Mouse (Mus musculus) liver, embryonic 11.5 days (tissue): ENCODE data around the gene Celf2. TPM values are rescaled to one million over a fixed set of nuclear protein-coding genes. Genes with fewer than 3 reads are reported as not detected.
A peak's percentile ranks its signal among the peaks of the same experiment; 100 is the strongest.

ENCODE experiments used
- ATAC-seq: fragments of 200-750 bp; cut with Nextera tagmentation; replicated peaks from 2 replicates; pipeline ENCODE4 v1.8.0; 2017; ENCODE audit warnings: moderate number of reproducible peaks, mild to moderate bottlenecking, moderate TSS enrichment, moderate library complexity; ENCODE audit not compliant: low FRiP score
- DNase-seq: peaks from one replicate; pipeline ENCODE4 v3.0.0-alpha.2; 2017; ENCODE audit warnings: low spot score
- H3K27ac ChIP-seq: fragments of 300-500 bp; sonication (generic); 2 replicates; pipeline ENCODE4 v1.5.1; 2014; ENCODE audit warnings: mild to moderate bottlenecking, low read depth, low read length, control low read depth
- H3K27me3 ChIP-seq: fragments of 300-500 bp; sonication (generic); replicated peaks from 2 replicates; pipeline ENCODE4 v1.6.1; 2014; ENCODE audit warnings: low read length, mixed read lengths; ENCODE audit not compliant: control insufficient read depth, insufficient read depth
- H3K36me3 ChIP-seq: fragments of 300-500 bp; sonication (generic); 2 replicates; pipeline ENCODE4 v1.6.1; 2014; ENCODE audit warnings: mild to moderate bottlenecking, low read length, moderate library complexity, mixed read lengths; ENCODE audit not compliant: control insufficient read depth, insufficient read depth
- H3K4me1 ChIP-seq: fragments of 300-500 bp; sonication (generic); replicated peaks from 2 replicates; pipeline ENCODE4 v1.6.1; 2014; ENCODE audit warnings: low read length, mixed read lengths; ENCODE audit not compliant: control insufficient read depth, insufficient read depth
- H3K4me2 ChIP-seq: fragments of 300-500 bp; sonication (generic); 2 replicates; pipeline ENCODE4 v1.6.1; 2014; ENCODE audit warnings: mild to moderate bottlenecking, control low read depth, moderate library complexity
- H3K4me3 ChIP-seq: fragments of 300-500 bp; sonication (generic); 2 replicates; pipeline ENCODE4 v1.5.1; 2014; ENCODE audit warnings: low read depth, low read length, control low read depth
- H3K9ac ChIP-seq: fragments of 300-500 bp; sonication (generic); 2 replicates; pipeline ENCODE4 v1.6.1; 2014; ENCODE audit warnings: low read depth, low read length, control low read depth
- H3K9me3 ChIP-seq: fragments of 300-500 bp; sonication (generic); 2 replicates; pipeline ENCODE4 v1.6.1; 2016; ENCODE audit warnings: low read length, inconsistent platforms, mixed read lengths; ENCODE audit not compliant: control insufficient read depth
- WGBS: fragments of 180-500 bp; shearing (Covaris S2); extraction: QIAGEN DNeasy Blood & Tissue Kit; methylation state at CpG from one replicate; pipeline ENCODE4 v1.1.7; 2014; 5-methylcytosine and 5-hydroxymethylcytosine counted together
- polyA plus RNA-seq: library from polyadenylated mRNA; unstranded; fragments of >200 nt; fragmentation: Nextera tagmentation; extraction: Ambion mirVana; gene quantifications from 2 replicates; pipeline ENCODE4 v1.2.1, GENCODE M21; 2014

Gene Celf2
- polyA plus RNA-seq, 1 experiment from 2014 or later = 21.1 TPM

DNA sequence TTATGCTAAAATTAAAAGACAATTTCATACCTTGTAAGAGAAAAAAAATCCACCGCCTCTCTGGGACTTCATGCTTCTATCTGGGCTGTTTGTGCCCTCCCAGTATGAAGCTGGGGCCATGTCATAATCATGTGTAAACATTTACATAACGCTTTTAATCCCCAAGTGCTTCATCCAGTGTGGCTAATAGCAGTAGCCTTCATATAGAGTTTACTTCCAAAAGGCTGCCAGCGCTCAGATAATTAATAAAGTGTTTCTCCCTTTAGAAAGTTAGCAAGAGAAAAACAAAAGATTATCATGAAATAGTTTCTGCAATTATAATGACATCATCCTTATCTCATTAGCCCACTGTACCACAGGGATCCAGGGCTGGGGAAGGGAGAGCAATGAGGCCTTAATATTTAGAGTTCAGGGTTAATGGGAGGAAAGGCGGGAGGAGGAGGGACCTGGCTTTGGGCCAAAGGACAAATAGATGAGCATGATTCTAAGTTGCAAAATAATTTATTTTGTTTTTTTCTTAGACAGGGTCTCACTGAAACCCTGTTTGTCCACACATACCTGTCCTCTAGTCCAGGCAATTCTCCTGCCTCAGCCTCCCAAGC is 425.8 kb downstream of the Celf2 start:
- H3K36me3 ChIP-seq = no peaks in the 10 kb centered on the region
- 69% methylated on average over 4 of the region's 4 CpGs for WGBS
- H3K27ac ChIP-seq = no peak overlapping the region
- no peak overlapping the region for H3K9ac ChIP-seq
- no peak for DNase-seq
- peaks cover 9% of the 10 kb centered on the region; the same call in 1 of the 2 replicates for H3K4me1 ChIP-seq
- ATAC-seq = no peak
- no peaks in the 10 kb centered on the region for H3K27me3 ChIP-seq
- no peaks in the 10 kb centered on the region for H3K9me3 ChIP-seq
- H3K4me2 ChIP-seq = no peak overlapping the region
- H3K4me3 ChIP-seq = no peak overlapping the region

DNA sequence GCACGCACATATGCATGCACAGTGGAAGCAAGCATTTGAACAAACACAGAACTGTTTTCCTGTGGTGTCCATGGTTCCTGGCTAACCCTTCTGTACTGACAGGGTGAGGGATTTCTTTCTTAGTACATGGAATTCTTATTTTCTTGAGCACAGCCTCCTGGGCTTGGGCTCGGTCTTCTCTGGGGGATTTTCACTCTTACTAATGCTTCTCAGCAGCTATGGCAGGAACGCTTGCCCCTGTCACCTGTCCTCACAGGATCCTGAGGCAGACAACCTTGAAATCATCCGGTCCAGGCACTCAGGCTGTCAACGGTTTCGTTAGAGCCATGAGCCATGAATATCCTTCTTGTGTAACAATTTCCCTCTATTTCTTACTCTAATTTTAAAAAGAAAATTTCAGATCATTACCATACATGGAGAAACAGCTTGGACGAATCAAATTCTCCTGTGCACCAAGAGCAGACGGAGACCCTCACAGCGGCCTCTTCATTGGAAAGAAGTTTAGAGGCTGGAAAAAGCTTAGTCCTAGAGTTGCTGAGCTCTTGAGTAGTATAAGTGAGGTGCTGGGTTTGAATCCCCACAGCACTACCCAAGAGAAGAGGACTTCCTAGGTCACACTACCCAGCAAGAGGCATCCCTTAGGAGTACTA is 426.9 kb downstream of the Celf2 start:
- Histone ChIP-seq H3K4me2 (no peak overlapping the region), H3K4me1 (peaks cover 9% of the 10 kb centered on the region; the same call in 1 of the 2 replicates), H3K27me3 (no peaks in the 10 kb centered on the region), H3K36me3 (no peaks in the 10 kb centered on the region), H3K4me3 (no peak overlapping the region), H3K27ac (no peak overlapping the region), H3K9me3 (peaks cover 2% of the 10 kb centered on the region; the same call in 1 of the 2 replicates), H3K9ac (no peak overlapping the region)
- ATAC-seq (no peak), DNase-seq (no peak)
- WGBS = 78% methylated on average over 9 of the region's 9 CpGs

DNA sequence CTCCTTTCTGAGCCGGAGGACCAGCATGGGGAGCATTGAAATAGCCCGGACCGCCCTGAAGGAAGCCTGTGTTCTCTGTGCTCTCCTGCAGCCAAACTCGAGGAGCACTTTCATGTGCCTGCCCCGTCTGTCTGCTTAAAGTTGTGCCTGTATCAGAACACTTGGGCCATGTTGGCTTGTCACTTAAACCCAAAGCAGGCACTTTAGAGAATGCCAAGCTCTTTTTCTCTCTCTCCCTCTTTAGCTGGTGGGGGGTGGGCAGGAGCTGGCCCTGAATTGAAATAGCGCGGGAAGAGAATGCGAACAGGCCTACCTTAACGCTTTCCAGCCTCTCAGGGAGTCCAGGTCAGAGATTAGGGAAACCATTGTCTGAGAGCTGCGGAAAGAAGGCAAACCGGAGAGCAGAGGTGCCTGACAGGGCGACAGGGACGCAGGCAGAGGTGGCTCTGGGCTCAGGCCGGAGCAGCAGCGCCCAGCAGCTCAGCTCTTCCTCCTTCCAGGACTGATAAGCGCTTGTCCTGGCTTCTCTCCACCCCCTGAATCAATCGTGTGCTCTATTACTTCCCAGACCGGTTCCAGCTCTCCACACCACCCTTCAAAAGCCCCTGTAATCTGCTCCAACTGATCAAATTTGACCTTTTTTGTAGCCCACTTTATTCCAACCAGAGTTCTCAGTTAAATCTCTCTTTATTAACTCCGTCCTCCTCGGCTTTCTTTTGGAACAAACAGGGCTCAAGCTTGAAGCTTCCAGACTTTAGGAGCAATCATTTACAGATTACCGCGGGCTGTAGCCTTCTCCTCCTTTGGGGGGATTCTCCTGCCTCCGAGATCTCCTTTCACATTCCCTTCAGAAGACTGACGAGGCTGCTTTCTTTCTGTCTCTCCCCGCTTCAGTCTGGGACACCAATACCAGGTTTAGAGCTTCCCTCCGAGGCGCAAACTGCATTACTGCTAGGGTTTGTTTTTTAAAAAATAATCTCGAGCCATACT is 428.3 kb downstream of the Celf2 start:
- H3K27ac ChIP-seq = no peak overlapping the region
- H3K9me3 ChIP-seq = peaks cover 3% of the 10 kb centered on the region; the same call in 1 of the 2 replicates
- H3K9ac ChIP-seq = peak overlapping the region; percentile 40
- peaks cover 9% of the 10 kb centered on the region; the same call in 1 of the 2 replicates for H3K4me1 ChIP-seq
- H3K27me3 ChIP-seq = no peaks in the 10 kb centered on the region
- peak; percentile 44 for DNase-seq
- peak overlapping the region; percentile 68 for H3K4me2 ChIP-seq
- 11% methylated on average over 28 of the region's 28 CpGs for whole genome bisulfite sequencing
- H3K4me3 ChIP-seq = peak overlapping the region; percentile 27
- ATAC-seq = peak; percentile 75
- H3K36me3 ChIP-seq = 0 out of 2 replicates have a peak, but pooled peaks cover 2% of the 10 kb centered on the region

DNA sequence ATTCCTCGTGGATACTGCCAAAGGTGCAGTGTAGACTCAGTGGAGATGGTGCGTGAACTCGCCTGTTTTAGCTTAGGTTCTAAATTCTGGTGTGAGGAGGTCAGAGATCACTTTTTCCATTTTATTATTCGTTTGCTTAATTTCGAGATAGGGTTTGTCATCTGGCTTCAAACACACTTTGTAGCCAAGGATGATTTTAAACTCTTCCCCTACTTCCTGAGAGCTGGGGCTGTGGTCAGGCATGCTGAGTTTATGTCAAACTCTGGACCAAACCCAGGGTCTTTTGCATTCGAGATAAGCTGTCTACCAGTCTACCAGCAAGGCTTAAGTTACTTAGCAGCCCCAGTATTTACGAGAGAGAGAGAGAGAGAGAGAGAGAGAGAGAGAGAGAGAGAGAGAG is 429.3 kb downstream of the Celf2 start:
- peaks cover 3% of the 10 kb centered on the region; the same call in 1 of the 2 replicates for H3K9me3 ChIP-seq
- H3K27ac ChIP-seq = no peak overlapping the region
- 0 out of 2 replicates have a peak, but pooled peaks cover 2% of the 10 kb centered on the region for H3K36me3 ChIP-seq
- no peak for ATAC-seq
- 45% methylated on average over 7 of the region's 7 CpGs for WGBS
- no peak overlapping the region for H3K4me2 ChIP-seq
- H3K9ac ChIP-seq = no peak overlapping the region
- DNase-seq = no peak
- H3K27me3 ChIP-seq = no peaks in the 10 kb centered on the region
- H3K4me3 ChIP-seq = no peak overlapping the region
- H3K4me1 ChIP-seq = peaks cover 9% of the 10 kb centered on the region; the same call in 1 of the 2 replicates

DNA sequence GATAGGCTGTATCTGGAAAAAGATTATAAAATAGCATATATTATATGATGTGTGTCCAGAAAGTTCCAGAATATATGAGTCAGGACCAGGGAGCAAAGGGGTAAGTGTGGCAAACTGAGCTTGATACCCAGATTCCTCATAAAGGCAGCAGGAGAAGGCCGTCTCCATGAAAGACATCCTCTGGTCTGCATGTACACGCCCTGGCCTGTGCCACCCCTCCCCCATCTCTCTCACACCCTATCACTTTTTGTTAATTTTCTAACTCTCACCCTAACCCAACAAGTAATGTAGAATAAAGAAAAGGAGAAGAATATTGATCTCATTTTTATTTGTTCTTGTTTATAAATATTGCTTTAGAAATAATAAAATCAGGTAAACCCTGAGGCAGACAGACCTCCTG is 430.0 kb downstream of the Celf2 start:
- Histone ChIP-seq H3K4me1 (peaks cover 9% of the 10 kb centered on the region; the same call in 1 of the 2 replicates), H3K4me2 (no peak overlapping the region), H3K4me3 (no peak overlapping the region), H3K36me3 (0 out of 2 replicates have a peak, but pooled peaks cover 2% of the 10 kb centered on the region), H3K9me3 (peaks cover 3% of the 10 kb centered on the region; the same call in 1 of the 2 replicates), H3K9ac (no peak overlapping the region), H3K27me3 (no peaks in the 10 kb centered on the region), H3K27ac (no peak overlapping the region)
- WGBS = 76% methylated on average over 2 of the region's 2 CpGs
- ATAC-seq (no peak), DNase-seq (no peak)

DNA sequence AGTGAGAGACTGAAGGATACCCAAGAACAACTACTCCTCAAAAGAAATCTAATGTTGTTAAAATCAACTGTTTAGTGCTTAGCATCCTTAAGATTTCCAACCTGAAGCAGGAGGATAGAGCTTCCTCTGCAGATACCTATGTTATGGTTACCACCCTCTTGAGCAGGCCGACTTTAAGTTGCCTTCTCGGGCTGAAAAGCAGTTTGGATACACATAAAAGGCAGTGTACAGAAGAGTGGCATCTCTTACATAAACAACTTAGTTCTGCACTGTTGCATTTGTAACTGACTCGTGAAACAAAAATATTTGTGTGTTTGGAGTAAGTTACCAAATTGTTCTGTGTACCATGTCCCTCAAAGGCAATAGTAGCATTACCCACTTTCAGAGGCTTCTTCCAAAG is 435.6 kb downstream of the Celf2 start:
- DNase-seq = no peak
- WGBS = 74% methylated on average over 3 of the region's 3 CpGs
- no peaks in the 10 kb centered on the region for H3K27me3 ChIP-seq
- H3K4me1 ChIP-seq = no peaks in the 10 kb centered on the region
- 0 out of 2 replicates have a peak, but pooled peaks cover 2% of the 10 kb centered on the region for H3K36me3 ChIP-seq
- ATAC-seq = no peak
- H3K4me3 ChIP-seq = no peak overlapping the region
- H3K27ac ChIP-seq = no peak overlapping the region
- H3K9me3 ChIP-seq = peaks cover 3% of the 10 kb centered on the region; the same call in 1 of the 2 replicates
- H3K9ac ChIP-seq = no peak overlapping the region
- H3K4me2 ChIP-seq = no peak overlapping the region

DNA sequence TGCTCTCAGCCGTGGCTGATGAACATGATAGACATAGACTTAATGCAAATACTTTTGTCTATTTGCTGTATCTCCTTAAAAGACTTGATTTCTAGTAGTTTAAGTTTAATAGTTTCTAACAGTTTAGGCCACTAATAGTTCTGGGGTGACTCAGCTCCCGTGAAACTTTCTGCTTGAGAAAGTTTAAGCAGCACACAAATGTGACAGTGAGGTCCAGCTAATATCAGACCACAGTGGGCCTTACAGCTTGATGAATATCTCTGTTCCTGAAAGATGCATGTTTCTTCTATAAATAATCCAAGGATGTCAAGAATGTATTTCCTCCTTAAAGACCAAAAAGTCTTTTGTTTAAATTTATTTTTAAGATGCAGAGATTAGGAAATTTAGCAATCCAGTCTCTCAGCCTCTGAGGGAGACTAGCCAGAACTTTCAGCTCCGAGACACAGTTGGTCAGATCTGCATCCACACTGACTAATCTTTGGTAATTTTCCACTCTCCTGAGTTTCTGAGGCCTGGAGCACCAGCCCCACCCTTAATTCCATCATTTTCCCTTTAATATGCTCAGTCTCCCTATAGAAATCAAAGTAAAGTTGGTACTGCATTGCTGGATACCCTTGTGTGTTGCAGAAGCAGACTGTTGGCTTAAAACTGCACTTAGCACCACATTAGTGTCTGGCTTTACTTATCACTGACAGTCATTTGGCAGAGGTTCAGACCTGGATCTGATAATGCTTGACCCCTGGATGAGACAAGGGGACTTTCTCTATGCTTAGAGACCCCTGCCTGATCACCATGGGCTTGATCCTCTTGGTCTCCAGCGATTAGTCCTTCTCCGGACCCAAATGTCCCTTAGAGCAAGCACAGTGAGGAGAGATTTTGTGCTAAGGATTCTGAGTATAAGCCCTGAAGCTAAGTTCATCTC is 436.8 kb downstream of the Celf2 start:
- DNase-seq = no peak
- H3K9ac ChIP-seq = no peak overlapping the region
- 65% methylated on average over 5 of the region's 5 CpGs for WGBS
- no peak for ATAC-seq
- no peak overlapping the region for H3K4me3 ChIP-seq
- no peaks in the 10 kb centered on the region for H3K4me1 ChIP-seq
- H3K36me3 ChIP-seq = 0 out of 2 replicates have a peak, but pooled peaks cover 2% of the 10 kb centered on the region
- H3K27me3 ChIP-seq = no peaks in the 10 kb centered on the region
- H3K4me2 ChIP-seq = no peak overlapping the region
- H3K9me3 ChIP-seq = peaks cover 2% of the 10 kb centered on the region; the same call in 1 of the 2 replicates
- no peak overlapping the region for H3K27ac ChIP-seq
